Mouse (Mus musculus) ES-Bruce4 (cell line): ENCODE results near the gene Hrk.

Experiments used
- CTCF ChIP-seq: IDR thresholded peaks from one replicate; pipeline ENCODE4 v1.8.1; 2011; ENCODE audit warnings: low read depth, low read length
- POLR2A ChIP-seq: IDR thresholded peaks from one replicate; pipeline ENCODE4 v1.8.1; 2011; ENCODE audit warnings: low read length; ENCODE audit not compliant: insufficient read depth

DNA sequence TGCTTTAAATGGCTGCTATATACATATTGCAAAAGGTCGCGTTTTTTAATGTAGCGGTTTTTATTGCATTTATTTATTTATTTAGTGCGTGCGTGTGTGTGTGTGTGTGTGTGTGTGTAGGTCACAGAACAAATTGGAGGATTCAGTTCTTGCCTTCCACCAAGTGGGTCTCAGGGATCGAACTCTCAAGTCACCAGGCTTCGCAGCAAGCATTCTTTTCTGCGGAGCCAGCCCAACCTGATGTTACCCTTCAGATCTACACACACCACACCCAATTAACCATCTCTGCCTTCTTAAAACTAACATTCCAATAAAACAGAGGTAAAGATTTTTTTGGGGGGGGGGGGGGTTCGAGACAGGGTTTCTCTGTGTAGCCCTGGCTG is 8.9 kb upstream of the Hrk start:
- TF ChIP-seq POLR2A (no peak), CTCF (no peak)
